Mouse (Mus musculus) midbrain, embryonic 11.5 days (tissue): ENCODE measurements at regions not wholly inside any gene's neighbourhood (a gene's known extent, or its start where the extent isn't known, plus 50 kb on each side); places are given as distances from the start of the nearest gene placed in this dataset.

Source experiments
- ATAC-seq: fragments of 200-750 bp; cut with Nextera tagmentation; 2 replicates; pipeline ENCODE4 v1.8.0; 2017; ENCODE audit warnings: moderate TSS enrichment, moderate library complexity; ENCODE audit not compliant: low FRiP score
- DNase-seq: peaks from one replicate; pipeline ENCODE4 v3.0.0; 2015; ENCODE audit warnings: low spot score; ENCODE audit errors: missing footprints
- H3K27ac ChIP-seq: fragments of 300-500 bp; sonication (generic); 2 replicates; pipeline ENCODE4 v1.5.1; 2014; ENCODE audit warnings: low read depth, low read length
- H3K27me3 ChIP-seq: fragments of 300-500 bp; sonication (generic); 2 replicates; pipeline ENCODE4 v1.6.1; 2014; ENCODE audit warnings: mild to moderate bottlenecking, low read length, moderate library complexity, mixed read lengths; ENCODE audit not compliant: control insufficient read depth, insufficient read depth
- H3K36me3 ChIP-seq: fragments of 300-500 bp; sonication (generic); 2 replicates; pipeline ENCODE4 v1.6.1; 2014; ENCODE audit warnings: mild to moderate bottlenecking, low read length, moderate library complexity, mixed read lengths; ENCODE audit not compliant: control insufficient read depth, insufficient read depth
- H3K4me1 ChIP-seq: fragments of 300-500 bp; sonication (generic); 2 replicates; pipeline ENCODE4 v1.6.1; 2014; ENCODE audit warnings: low read length; ENCODE audit not compliant: control insufficient read depth, insufficient read depth
- H3K4me2 ChIP-seq: fragments of 300-500 bp; sonication (generic); 2 replicates; pipeline ENCODE4 v1.6.1; 2014; ENCODE audit warnings: mild to moderate bottlenecking, moderate library complexity
- H3K4me3 ChIP-seq: fragments of 300-500 bp; sonication (generic); 2 replicates; pipeline ENCODE4 v1.5.1; 2014; ENCODE audit warnings: low read depth, low read length
- H3K9ac ChIP-seq: fragments of 300-500 bp; sonication (generic); 2 replicates; pipeline ENCODE4 v1.6.1; 2014; ENCODE audit warnings: low read length
- H3K9me3 ChIP-seq: fragments of 300-500 bp; sonication (generic); 2 replicates; pipeline ENCODE4 v1.6.1; 2016; ENCODE audit warnings: low read length; ENCODE audit not compliant: control insufficient read depth
- whole genome bisulfite sequencing: fragments of 180-500 bp; shearing (Covaris S2); extraction: QIAGEN DNeasy Blood & Tissue Kit; methylation state at CpG from one replicate; pipeline ENCODE4 v1.1.7; 2014; 5-methylcytosine and 5-hydroxymethylcytosine counted together

GRCm38 (mm10) chr13:42593488-42594170 lies 86.8 kb upstream of the Phactr1 start:
- H3K27me3 ChIP-seq = no peaks in the 10 kb centered on the region
- H3K4me3 ChIP-seq = no peak overlapping the region
- no peak overlapping the region for H3K4me2 ChIP-seq
- WGBS = 89% methylated on average over 11 of the region's 11 CpGs
- no peak overlapping the region for H3K27ac ChIP-seq
- DNase-seq (no peak), ATAC-seq (no peak)
- H3K4me1 ChIP-seq = no peaks in the 10 kb centered on the region
- H3K9ac ChIP-seq = no peak overlapping the region
- H3K36me3 ChIP-seq = no peaks in the 10 kb centered on the region
- no peaks in the 10 kb centered on the region for H3K9me3 ChIP-seq

- H3K9ac ChIP-seq = no peak overlapping the region
- H3K36me3 ChIP-seq = no peaks in the 10 kb centered on the region
- H3K27me3 ChIP-seq = no peaks in the 10 kb centered on the region
- DNase-seq = no peak
- no peaks in the 10 kb centered on the region for H3K9me3 ChIP-seq
- ATAC-seq = no peak
- WGBS = 77% methylated on average over 3 of the region's 3 CpGs
- no peak overlapping the region for H3K4me2 ChIP-seq
- H3K4me3 ChIP-seq = no peak overlapping the region
- no peaks in the 10 kb centered on the region for H3K4me1 ChIP-seq
- no peak overlapping the region for H3K27ac ChIP-seq
Observed at GRCm38 (mm10) chr13:42595180-42595579, 85.2 kb upstream of the Phactr1 start.

GRCm38 (mm10) chr13:42597781-42598180 lies 82.6 kb upstream of the Phactr1 start:
- H3K27me3 ChIP-seq = no peaks in the 10 kb centered on the region
- no peak overlapping the region for H3K4me2 ChIP-seq
- ATAC-seq (no peak), DNase-seq (no peak)
- H3K9ac ChIP-seq = no peak overlapping the region
- H3K4me1 ChIP-seq = no peaks in the 10 kb centered on the region
- H3K9me3 ChIP-seq = no peaks in the 10 kb centered on the region
- 95% methylated on average over 3 of the region's 3 CpGs for WGBS
- no peak overlapping the region for H3K4me3 ChIP-seq
- H3K27ac ChIP-seq = no peak overlapping the region
- H3K36me3 ChIP-seq = no peaks in the 10 kb centered on the region

GRCm38 (mm10) chr13:42603308-42603707 lies 77.1 kb upstream of the Phactr1 start:
- WGBS = 86% methylated on average over 4 of the region's 4 CpGs
- DNase-seq (no peak), ATAC-seq (no peak)
- Histone ChIP-seq H3K27me3 (no peaks in the 10 kb centered on the region), H3K36me3 (no peaks in the 10 kb centered on the region), H3K9ac (no peak overlapping the region), H3K9me3 (no peaks in the 10 kb centered on the region), H3K4me1 (no peaks in the 10 kb centered on the region), H3K4me2 (no peak overlapping the region), H3K27ac (no peak overlapping the region), H3K4me3 (no peak overlapping the region)

GRCm38 (mm10) chr13:42607735-42608134 lies 72.7 kb upstream of the Phactr1 start:
- Histone ChIP-seq H3K4me3 (no peak overlapping the region), H3K9me3 (no peaks in the 10 kb centered on the region), H3K36me3 (no peaks in the 10 kb centered on the region), H3K27me3 (no peaks in the 10 kb centered on the region), H3K4me2 (no peak overlapping the region), H3K4me1 (peaks cover 2% of the 10 kb centered on the region; the same call in 1 of the 2 replicates), H3K9ac (no peak overlapping the region), H3K27ac (no peak overlapping the region)
- WGBS = 57% methylated on average over 10 of the region's 10 CpGs
- DNase-seq (no peak), ATAC-seq (no peak)

- Histone ChIP-seq H3K27me3 (no peaks in the 10 kb centered on the region), H3K9me3 (no peaks in the 10 kb centered on the region), H3K9ac (no peak overlapping the region), H3K27ac (no peak overlapping the region), H3K36me3 (no peaks in the 10 kb centered on the region), H3K4me3 (no peak overlapping the region), H3K4me1 (peaks cover 2% of the 10 kb centered on the region; the same call in 1 of the 2 replicates), H3K4me2 (no peak overlapping the region)
- no peak for ATAC-seq
- WGBS = 16% methylated on average over 4 of the region's 4 CpGs
- no peak for DNase-seq
Observed at GRCm38 (mm10) chr13:42608963-42609362, 71.5 kb upstream of the Phactr1 start.

- H3K4me3 ChIP-seq = no peak overlapping the region
- H3K4me2 ChIP-seq = no peak overlapping the region
- H3K36me3 ChIP-seq = no peaks in the 10 kb centered on the region
- no peak overlapping the region for H3K27ac ChIP-seq
- ATAC-seq (no peak), DNase-seq (no peak)
- H3K9me3 ChIP-seq = no peaks in the 10 kb centered on the region
- peaks cover 2% of the 10 kb centered on the region; the same call in 1 of the 2 replicates for H3K4me1 ChIP-seq
- no peak overlapping the region for H3K9ac ChIP-seq
- 83% methylated on average over 4 of the region's 4 CpGs for WGBS
- no peaks in the 10 kb centered on the region for H3K27me3 ChIP-seq
Observed at GRCm38 (mm10) chr13:42613326-42613725, 67.1 kb upstream of the Phactr1 start.

- Histone ChIP-seq H3K4me3 (no peak overlapping the region), H3K4me2 (no peak overlapping the region), H3K27me3 (no peaks in the 10 kb centered on the region), H3K36me3 (no peaks in the 10 kb centered on the region), H3K27ac (no peak overlapping the region), H3K9ac (no peak overlapping the region), H3K9me3 (no peaks in the 10 kb centered on the region), H3K4me1 (no peaks in the 10 kb centered on the region)
- ATAC-seq = no peak
- WGBS = 89% methylated on average over 5 of the region's 5 CpGs
- no peak for DNase-seq
Observed at GRCm38 (mm10) chr13:42615826-42616225, 64.6 kb upstream of the Phactr1 start.

GRCm38 (mm10) chr13:42617225-42617624 lies 63.2 kb upstream of the Phactr1 start:
- Histone ChIP-seq H3K4me3 (no peak overlapping the region), H3K4me1 (no peaks in the 10 kb centered on the region), H3K27me3 (no peaks in the 10 kb centered on the region), H3K27ac (no peak overlapping the region), H3K9ac (no peak overlapping the region), H3K9me3 (no peaks in the 10 kb centered on the region), H3K4me2 (no peak overlapping the region), H3K36me3 (no peaks in the 10 kb centered on the region)
- ATAC-seq (no peak), DNase-seq (no peak)
- 86% methylated on average over 6 of the region's 6 CpGs for WGBS
